Mouse (Mus musculus): ENCODE data around the gene Fbxo42. TPM values are rescaled to one million over a fixed set of nuclear protein-coding genes. Genes with fewer than 3 reads are reported as not detected.

Fbxo42 gene
- polyA plus RNA-seq, 1 experiment from 2014 or later: 28.6 TPM

DNA sequence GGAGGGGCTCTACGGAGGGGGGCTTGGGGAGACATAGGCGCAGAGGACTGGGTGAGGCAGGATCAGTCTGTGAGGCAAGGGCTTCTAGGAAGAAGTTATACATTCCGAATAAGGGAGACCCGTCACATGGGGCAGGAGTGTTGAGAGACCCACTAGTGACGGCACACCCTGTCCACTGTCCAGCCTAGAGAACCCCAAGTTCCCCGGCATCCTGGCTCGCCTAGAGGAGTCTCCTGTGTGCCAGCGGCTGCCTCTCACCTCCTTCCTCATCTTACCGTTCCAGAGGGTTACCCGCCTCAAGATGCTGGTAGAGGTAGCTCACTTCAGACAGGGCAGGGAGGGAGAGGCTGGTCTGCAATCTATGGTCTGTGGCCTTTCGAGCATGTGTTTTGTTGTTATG, 101.7 kb downstream of the Fbxo42 start:
- H3K36me3 ChIP-seq: no peaks in the 10 kb centered on the region
- ATAC-seq (ENCODE audit: low FRiP score): no peak
- no peak overlapping the region for H3K9ac ChIP-seq
- peaks cover 67% of the 10 kb centered on the region for H3K27me3 ChIP-seq
- H3K27ac ChIP-seq: no peak overlapping the region
- H3K4me3 ChIP-seq: no peak overlapping the region
- peaks cover 52% of the 10 kb centered on the region for H3K4me1 ChIP-seq
- no peak overlapping the region for H3K4me2 ChIP-seq (replicated peaks)
- H3K9me3 ChIP-seq (replicated peaks): no peaks in the 10 kb centered on the region
- WGBS: 70% methylated on average over 11 of the region's 11 CpGs

DNA sequence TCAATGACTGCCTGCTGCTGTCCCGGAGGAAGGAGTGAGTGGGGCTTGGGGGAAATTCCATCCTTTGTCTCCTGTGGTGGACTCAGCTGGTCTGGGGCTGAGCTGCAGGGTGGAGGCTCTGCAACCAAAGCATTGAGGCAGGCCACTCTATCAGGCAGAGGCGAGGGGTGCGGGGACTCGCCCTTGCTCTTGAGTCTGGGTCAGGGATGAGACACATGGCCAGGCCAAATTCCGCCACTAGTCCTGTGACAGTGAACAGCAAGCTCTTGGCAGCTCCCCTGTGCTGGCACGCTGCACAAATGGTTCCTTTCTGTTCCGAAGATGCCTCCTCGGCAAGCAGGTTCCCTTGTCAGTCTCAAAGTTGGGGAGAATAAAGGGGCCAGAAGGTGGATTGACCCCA, 103.4 kb downstream of the Fbxo42 start:
- Histone ChIP-seq H3K4me1 (peaks cover 38% of the 10 kb centered on the region), H3K27me3 (peaks cover 52% of the 10 kb centered on the region), H3K4me2 (replicated peaks) (no peak overlapping the region), H3K9me3 (replicated peaks) (no peaks in the 10 kb centered on the region), H3K9ac (no peak overlapping the region), H3K27ac (no peak overlapping the region), H3K4me3 (no peak overlapping the region), H3K36me3 (no peaks in the 10 kb centered on the region)
- ATAC-seq (ENCODE audit: low FRiP score): no peak
- 68% methylated on average over 8 of the region's 8 CpGs for WGBS

DNA sequence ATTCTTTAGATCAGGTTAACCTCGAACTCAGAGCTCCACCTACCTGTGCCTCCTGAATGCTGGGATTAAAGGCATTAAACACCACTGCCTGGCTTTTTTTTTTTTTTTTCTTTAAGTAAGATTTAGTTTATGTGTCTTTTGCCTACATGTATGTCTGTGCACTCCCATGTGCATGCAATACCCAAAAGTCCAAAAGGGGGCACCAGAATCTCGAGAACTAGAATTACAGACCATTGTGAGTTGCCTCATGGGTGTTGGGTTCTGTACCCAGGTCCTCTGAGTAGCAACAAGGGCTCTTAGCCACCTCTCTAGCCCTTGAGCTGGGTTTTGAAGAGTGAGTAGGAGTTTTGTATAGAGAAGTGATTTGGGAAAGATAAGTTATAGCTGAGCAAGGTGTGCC, 104.9 kb downstream of the Fbxo42 start:
- 65% methylated on average over 2 of the region's 2 CpGs for WGBS
- no peak overlapping the region for H3K9ac ChIP-seq
- H3K36me3 ChIP-seq: no peaks in the 10 kb centered on the region
- H3K9me3 ChIP-seq (replicated peaks): no peaks in the 10 kb centered on the region
- peaks cover 41% of the 10 kb centered on the region for H3K27me3 ChIP-seq
- peaks cover 23% of the 10 kb centered on the region for H3K4me1 ChIP-seq
- no peak overlapping the region for H3K4me2 ChIP-seq (replicated peaks)
- H3K4me3 ChIP-seq: no peak overlapping the region
- ATAC-seq (ENCODE audit: low FRiP score): no peak
- no peak overlapping the region for H3K27ac ChIP-seq

Other genes with a start within 250 kb of the Fbxo42 start
- gene Padi2, start 241.6 kb upstream of the Fbxo42 start, polyA plus RNA-seq (2016; fragmentation: Nextera tagmentation; extraction: Ambion mirVana): 2.6 and 3.7 TPM in 2 replicates
- 349 and 383 TPM in 2 replicates for gene Sdhb, start 186.7 kb upstream of the Fbxo42 start, polyA plus RNA-seq (2016; fragmentation: Nextera tagmentation; extraction: Ambion mirVana)
- gene Atp13a2, start 161.0 kb upstream of the Fbxo42 start, polyA plus RNA-seq (2016; fragmentation: Nextera tagmentation; extraction: Ambion mirVana): 110 and 113 TPM in 2 replicates
- gene Mfap2, start 137.5 kb upstream of the Fbxo42 start, polyA plus RNA-seq (2016; fragmentation: Nextera tagmentation; extraction: Ambion mirVana): 344 and 345 TPM in 2 replicates
- gene Crocc, start 87.4 kb upstream of the Fbxo42 start, polyA plus RNA-seq (2016; fragmentation: Nextera tagmentation; extraction: Ambion mirVana): 13.2 and 14.1 TPM in 2 replicates
- gene Necap2, start 69.6 kb upstream of the Fbxo42 start, polyA plus RNA-seq (2016; fragmentation: Nextera tagmentation; extraction: Ambion mirVana): 57.6 and 60.7 TPM in 2 replicates
- 0.13 TPM in 1 of 2 replicates, not detected in the other for gene Spata21, start 59.6 kb upstream of the Fbxo42 start, polyA plus RNA-seq (2016; fragmentation: Nextera tagmentation; extraction: Ambion mirVana)
- 30.7 and 32.4 TPM in 2 replicates for gene Szrd1, start 8.1 kb upstream of the Fbxo42 start, polyA plus RNA-seq (2016; fragmentation: Nextera tagmentation; extraction: Ambion mirVana)
- 5.8 and 5.9 TPM in 2 replicates for gene Rsg1, start 66.0 kb downstream of the Fbxo42 start, polyA plus RNA-seq (2016; fragmentation: Nextera tagmentation; extraction: Ambion mirVana)
- 6.1 and 10.9 TPM in 2 replicates for gene Arhgef19, start 91.6 kb downstream of the Fbxo42 start, polyA plus RNA-seq (2016; fragmentation: Nextera tagmentation; extraction: Ambion mirVana)
- gene Epha2, start 153.3 kb downstream of the Fbxo42 start, polyA plus RNA-seq (2016; fragmentation: Nextera tagmentation; extraction: Ambion mirVana): 2.7 and 3.2 TPM in 2 replicates
- 2.3 and 2.5 TPM in 2 replicates for gene Fam131c, start 220.3 kb downstream of the Fbxo42 start, polyA plus RNA-seq (2016; fragmentation: Nextera tagmentation; extraction: Ambion mirVana)